Mouse (Mus musculus) heart, embryonic 14.5 days (tissue): ENCODE data around the gene Ndufa4l2. TPM values are rescaled to one million over a fixed set of nuclear protein-coding genes. Genes with fewer than 3 reads are reported as not detected.

Experiments used
- ATAC-seq: fragments of 200-750 bp; cut with Nextera tagmentation; 2 replicates; pipeline ENCODE4 v1.8.0; 2017; ENCODE audit warnings: low read depth, moderate TSS enrichment; ENCODE audit not compliant: insufficient number of reproducible peaks, insufficient read depth, low FRiP score
- H3K27ac ChIP-seq, 2 experiments: fragments of 200-500 bp in 1 of 2; fragments of 300-500 bp in 1 of 2; sonication (generic) in 1 of 2; replicated peaks in 1 of 2; 2 replicates each; pipeline ENCODE4 v1.5.1; 2012 to 2014; ENCODE audit warnings: low read depth in 2 of 2, low read length in 2 of 2, control low read depth in 1 of 2, mild to moderate bottlenecking in 1 of 2, mixed read lengths in 1 of 2; ENCODE audit not compliant: control insufficient read depth in 1 of 2, insufficient read depth in 1 of 2
- H3K27me3 ChIP-seq: fragments of 300-500 bp; sonication (generic); 2 replicates; pipeline ENCODE4 v1.6.1; 2014; ENCODE audit warnings: mild to moderate bottlenecking, low read length, control low read depth; ENCODE audit not compliant: control insufficient read depth, insufficient read depth
- H3K36me3 ChIP-seq: fragments of 300-500 bp; sonication (generic); 2 replicates; pipeline ENCODE4 v1.6.1; 2014; ENCODE audit warnings: mild to moderate bottlenecking, control low read depth, low read length, mixed read lengths; ENCODE audit not compliant: control insufficient read depth, insufficient read depth
- H3K4me1 ChIP-seq, 2 experiments: fragments of 200-500 bp in 1 of 2; fragments of 300-500 bp in 1 of 2; sonication (generic) in 1 of 2; 2 replicates each; pipeline ENCODE4 v1.6.1; 2012 to 2014; ENCODE audit warnings: low read length in 2 of 2, control low read depth in 1 of 2, mixed read lengths in 1 of 2; ENCODE audit not compliant: control insufficient read depth in 2 of 2, insufficient read depth in 2 of 2
- H3K4me2 ChIP-seq: fragments of 300-500 bp; sonication (generic); 2 replicates; pipeline ENCODE4 v1.6.1; 2014; ENCODE audit warnings: mild to moderate bottlenecking, low read length
- H3K4me3 ChIP-seq, 2 experiments: fragments of 200-500 bp in 1 of 2; fragments of 300-500 bp in 1 of 2; sonication (generic) in 1 of 2; 2 replicates each; pipeline ENCODE4 v1.5.1; 2012 to 2014; ENCODE audit warnings: low read length in 2 of 2, mild to moderate bottlenecking in 2 of 2, control low read depth in 1 of 2, low read depth in 1 of 2, moderate library complexity in 1 of 2; ENCODE audit not compliant: control insufficient read depth in 1 of 2, insufficient read depth in 1 of 2
- H3K9ac ChIP-seq: fragments of 300-500 bp; sonication (generic); 2 replicates; pipeline ENCODE4 v1.6.1; 2014; ENCODE audit warnings: mild to moderate bottlenecking, low read length
- H3K9me3 ChIP-seq: fragments of 300-500 bp; sonication (generic); 2 replicates; pipeline ENCODE4 v1.6.1; 2016; ENCODE audit warnings: low read length, control low read depth; ENCODE audit not compliant: control insufficient read depth
- WGBS: fragments of 180-500 bp; shearing (Covaris S2); extraction: QIAGEN DNeasy Blood & Tissue Kit; methylation state at CpG from one replicate; pipeline ENCODE4 v1.1.7; 2014; 5-methylcytosine and 5-hydroxymethylcytosine counted together
- polyA plus RNA-seq: library from polyadenylated mRNA; unstranded; fragments of >200 nt; fragmentation: Nextera tagmentation; extraction: Ambion mirVana; gene quantifications from 2 replicates; pipeline ENCODE4 v1.2.1, GENCODE M21; 2014

Gene Ndufa4l2
- polyA plus RNA-seq, 1 experiment from 2014 or later, result 31.2 TPM

- Histone ChIP-seq H3K27ac (no peak overlapping the region), H3K9ac (no peak overlapping the region), H3K4me1 (no peaks in the 10 kb centered on the region), H3K9me3 (no peaks in the 10 kb centered on the region), H3K36me3 (peaks cover 90% of the 10 kb centered on the region), H3K27me3 (no peaks in the 10 kb centered on the region), H3K4me3 (no peak overlapping the region), H3K4me2 (no peak overlapping the region)
- no peak for ATAC-seq
- 90% methylated on average over 13 of the region's 13 CpGs for WGBS
Measured at GRCm38 (mm10) chr10:127557397-127557796, 42.6 kb downstream of the Ndufa4l2 start.

GRCm38 (mm10) chr10:127561145-127561544 is 46.4 kb downstream of the Ndufa4l2 start:
- H3K9me3 ChIP-seq, result no peaks in the 10 kb centered on the region
- ATAC-seq, result no peak
- H3K27me3 ChIP-seq, result no peaks in the 10 kb centered on the region
- no peak overlapping the region for H3K9ac ChIP-seq
- no peak overlapping the region for H3K27ac ChIP-seq
- peaks cover 62% of the 10 kb centered on the region for H3K36me3 ChIP-seq
- H3K4me3 ChIP-seq, result no peak overlapping the region
- H3K4me2 ChIP-seq, result no peak overlapping the region
- peaks cover 14 to 16% of the 10 kb centered on the region in 2 experiments for H3K4me1 ChIP-seq

DNA sequence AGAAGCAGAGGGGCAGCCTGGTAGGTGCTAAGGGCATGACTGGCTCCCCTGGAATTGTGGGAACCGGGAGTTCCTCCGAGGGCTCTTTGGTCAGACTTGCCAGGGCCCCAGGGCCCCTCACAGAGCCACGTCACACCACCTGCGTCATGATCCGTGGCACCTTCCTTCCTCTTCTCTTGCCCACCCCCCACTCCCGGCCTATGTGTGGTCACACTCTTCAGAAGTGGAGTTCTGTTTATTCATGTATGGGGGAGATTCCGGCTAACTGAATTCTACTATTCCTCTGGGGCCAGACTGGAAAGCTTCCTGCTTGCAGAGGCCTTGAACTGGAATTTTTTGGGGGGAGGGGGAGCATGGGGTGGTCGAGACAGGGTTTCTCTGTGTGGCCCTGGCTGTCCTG is 49.1 kb downstream of the Ndufa4l2 start:
- no peak overlapping the region for H3K4me3 ChIP-seq

GRCm38 (mm10) chr10:127564301-127564700 is 49.5 kb downstream of the Ndufa4l2 start:
- Histone ChIP-seq H3K9ac (0 out of 2 replicates have a peak overlapping the region, but pooled peaks have one; percentile 16), H3K27ac (peak overlapping the region; percentile 19 to 53; a peak in 3 of 4 replicates), H3K4me1 (peaks cover 14 to 16% of the 10 kb centered on the region in 2 experiments), H3K4me2 (no peak overlapping the region; the same call in 1 of the 2 replicates), H3K36me3 (peaks cover 56% of the 10 kb centered on the region), H3K9me3 (no peaks in the 10 kb centered on the region), H3K4me3 (no peak overlapping the region), H3K27me3 (no peaks in the 10 kb centered on the region)
- WGBS, result 13% methylated on average over 13 of the region's 13 CpGs
- ATAC-seq, result peak; percentile 64

More for the DNA sequence above, 49.1 kb downstream of the Ndufa4l2 start:
- 65% methylated on average over 8 of the region's 8 CpGs for WGBS
- Histone ChIP-seq H3K4me2 (no peak overlapping the region), H3K27me3 (no peaks in the 10 kb centered on the region), H3K36me3 (peaks cover 57% of the 10 kb centered on the region), H3K27ac (peak overlapping the region in 1 of 2 experiments; percentile 10; a peak in 2 of 4 replicates), H3K9ac (0 out of 2 replicates have a peak overlapping the region, but pooled peaks have one; percentile 16), H3K9me3 (no peaks in the 10 kb centered on the region), H3K4me1 (peaks cover 14 to 16% of the 10 kb centered on the region in 2 experiments)
- ATAC-seq, result no peak

Other genes with a start within 250 kb of the Ndufa4l2 start
- gene Dctn2, start 248.6 kb upstream of the Ndufa4l2 start, polyA plus RNA-seq, result 126 and 137 TPM in 2 replicates
- gene Mbd6, start 225.9 kb upstream of the Ndufa4l2 start, polyA plus RNA-seq, result 13.8 and 16.1 TPM in 2 replicates
- 76.1 and 76.2 TPM in 2 replicates for gene Mars, start 203.2 kb upstream of the Ndufa4l2 start, polyA plus RNA-seq
- 1.3 and 2.4 TPM in 2 replicates for gene Arhgap9, start 193.0 kb upstream of the Ndufa4l2 start, polyA plus RNA-seq
- gene Gli1, start 173.0 kb upstream of the Ndufa4l2 start, polyA plus RNA-seq, result 0.07 and 0.36 TPM in 2 replicates
- gene Inhbe, start 160.6 kb upstream of the Ndufa4l2 start, polyA plus RNA-seq, result not detected in 2 replicates
- gene Inhbc, start 144.5 kb upstream of the Ndufa4l2 start, polyA plus RNA-seq, result not detected in 2 replicates
- 32.8 and 36.3 TPM in 2 replicates for gene R3hdm2, start 134.6 kb upstream of the Ndufa4l2 start, polyA plus RNA-seq
- gene Stac3, start 13.3 kb upstream of the Ndufa4l2 start, polyA plus RNA-seq, result 0.31 TPM in 1 of 2 replicates, not detected in the other
- gene Shmt2, start 7.5 kb downstream of the Ndufa4l2 start, polyA plus RNA-seq, result 71.7 and 73.0 TPM in 2 replicates
- 0.70 and 0.81 TPM in 2 replicates for gene Nxph4, start 19.6 kb downstream of the Ndufa4l2 start, polyA plus RNA-seq
- 29.4 and 31.2 TPM in 2 replicates for gene Lrp1, start 106.2 kb downstream of the Ndufa4l2 start, polyA plus RNA-seq
- gene Stat6, start 128.0 kb downstream of the Ndufa4l2 start, polyA plus RNA-seq, result 25.2 and 25.7 TPM in 2 replicates
- 8.8 and 11.8 TPM in 2 replicates for gene Nemp1, start 151.9 kb downstream of the Ndufa4l2 start, polyA plus RNA-seq
- 6.4 and 9.0 TPM in 2 replicates for gene Nab2, start 153.6 kb downstream of the Ndufa4l2 start, polyA plus RNA-seq
- 0.12 TPM in 1 of 2 replicates, not detected in the other for gene Myo1a, start 190.2 kb downstream of the Ndufa4l2 start, polyA plus RNA-seq
- gene Tac2, start 209.5 kb downstream of the Ndufa4l2 start, polyA plus RNA-seq, result 1.3 TPM in 1 of 2 replicates, not detected in the other
- 2.3 and 2.6 TPM in 2 replicates for gene Zbtb39, start 224.6 kb downstream of the Ndufa4l2 start, polyA plus RNA-seq
- 6.1 and 9.3 TPM in 2 replicates for gene Gpr182, start 236.8 kb downstream of the Ndufa4l2 start, polyA plus RNA-seq
- not detected in 2 replicates for gene Rdh1, start 244.8 kb downstream of the Ndufa4l2 start, polyA plus RNA-seq
- gene Rdh16f1, start 244.8 kb downstream of the Ndufa4l2 start, polyA plus RNA-seq, result not detected in 2 replicates